Mouse (Mus musculus) right cerebral cortex, adult 2 months (tissue): ENCODE measurements around the gene 1700001J03Rik.
"Not testable (repeated sequence)": the region's sequence is repeated elsewhere in the genome, so short reads cannot be mapped to it uniquely, and the experiment has no call there.

Source experiments
- DNase-seq, 2 experiments: peaks; one replicate each; pipeline ENCODE4 v3.0.0; 2021 to 2022; ENCODE audit warnings: low spot score in 2 of 2

Gene 1700001J03Rik

GRCm38 (mm10) chr5:146188144-146188543 lies 3.0 kb upstream of the 1700001J03Rik start:
- DNase-seq = no peak

- DNase-seq = peak; percentile 68 to 79
Measured at GRCm38 (mm10) chr5:146187441-146187840, 2.3 kb upstream of the 1700001J03Rik start.

- not testable (repeated sequence) for DNase-seq
Measured at GRCm38 (mm10) chr5:146172744-146173143, 12.4 kb downstream of the 1700001J03Rik start.

- DNase-seq = not testable (repeated sequence)
Measured at GRCm38 (mm10) chr5:146170621-146171020, 14.5 kb downstream of the 1700001J03Rik start, which contains the start of gene Gm6309. Gm6309 (minus strand) TSS chr5:146170721.

- DNase-seq = not testable (repeated sequence)
Measured at GRCm38 (mm10) chr5:146160439-146160838, 24.7 kb downstream of the 1700001J03Rik start, which contains the start of gene Gm5565. Gm5565 (minus strand) TSS chr5:146160539.

GRCm38 (mm10) chr5:146158326-146158725 lies 26.8 kb downstream of the 1700001J03Rik start:
- not testable (repeated sequence) for DNase-seq

GRCm38 (mm10) chr5:146150454-146150853 lies 34.6 kb downstream of the 1700001J03Rik start:
- no peak for DNase-seq

- no peak for DNase-seq
Measured at GRCm38 (mm10) chr5:146147903-146148302, 37.2 kb downstream of the 1700001J03Rik start.
